Mouse (Mus musculus) ES-CJ7 (cell line): ENCODE data around the gene Utp20.
A peak's percentile ranks its signal among the peaks of the same experiment; 100 is the strongest.
"Not testable (repeated sequence)": the region's sequence is repeated elsewhere in the genome, so short reads cannot be mapped to it uniquely, and the experiment has no call there.

Experiments used
- DNase-seq: peaks from one replicate; pipeline ENCODE4 v3.0.0; 2011; ENCODE audit warnings: low read depth, low spot score

The Utp20 gene

GRCm38 (mm10) chr10:88826188-88826946 lies at the start of gene Utp20:
TSS of gene Utp20 (minus strand) at chr10:88826804.
- DNase-seq, result peak; percentile 90

- no peak for DNase-seq
Observed at GRCm38 (mm10) chr10:88874870-88875269, 48.3 kb upstream of the Utp20 start.

GRCm38 (mm10) chr10:88866017-88866416 lies 39.4 kb upstream of the Utp20 start:
- DNase-seq, result no peak

- no peak for DNase-seq
Observed at GRCm38 (mm10) chr10:88862293-88862692, 35.7 kb upstream of the Utp20 start.

- DNase-seq, result no peak
Observed at GRCm38 (mm10) chr10:88861416-88861815, 34.8 kb upstream of the Utp20 start.

- DNase-seq, result no peak
Observed at GRCm38 (mm10) chr10:88860911-88861310, 34.3 kb upstream of the Utp20 start.

- no peak for DNase-seq
Observed at GRCm38 (mm10) chr10:88853326-88853725, 26.7 kb upstream of the Utp20 start.

GRCm38 (mm10) chr10:88849976-88850375 lies 23.4 kb upstream of the Utp20 start:
- DNase-seq, result no peak

GRCm38 (mm10) chr10:88848876-88849476 lies 22.4 kb upstream of the Utp20 start:
- DNase-seq, result no peak

- DNase-seq, result no peak
Observed at GRCm38 (mm10) chr10:88834227-88834626, 7.6 kb upstream of the Utp20 start.

- DNase-seq, result no peak
Observed at GRCm38 (mm10) chr10:88828361-88828760, 1.8 kb upstream of the Utp20 start.

- no peak for DNase-seq
Observed at GRCm38 (mm10) chr10:88827596-88827995, 992 bp upstream of the Utp20 start.

GRCm38 (mm10) chr10:88826947-88827306 lies 323 bp upstream of the Utp20 start:
- DNase-seq, result not testable (repeated sequence)

- no peak for DNase-seq
Observed at GRCm38 (mm10) chr10:88817335-88817734, 9.3 kb downstream of the Utp20 start.

GRCm38 (mm10) chr10:88815256-88815655 lies 11.3 kb downstream of the Utp20 start:
- DNase-seq, result no peak

GRCm38 (mm10) chr10:88811704-88812103 lies 14.9 kb downstream of the Utp20 start:
- DNase-seq, result no peak

GRCm38 (mm10) chr10:88802236-88802635 lies 24.4 kb downstream of the Utp20 start:
- DNase-seq, result no peak

- no peak for DNase-seq
Observed at GRCm38 (mm10) chr10:88799381-88799780, 27.2 kb downstream of the Utp20 start.

GRCm38 (mm10) chr10:88797452-88797851 lies 29.2 kb downstream of the Utp20 start:
- no peak for DNase-seq

- no peak for DNase-seq
Observed at GRCm38 (mm10) chr10:88796939-88797338, 29.7 kb downstream of the Utp20 start.

GRCm38 (mm10) chr10:88795226-88795625 lies 31.4 kb downstream of the Utp20 start:
- DNase-seq, result no peak

- no peak for DNase-seq
Observed at GRCm38 (mm10) chr10:88794606-88795005, 32.0 kb downstream of the Utp20 start.

- DNase-seq, result no peak
Observed at GRCm38 (mm10) chr10:88793671-88794070, 32.9 kb downstream of the Utp20 start.
